Mouse (Mus musculus) forebrain, postnatal 0 days (tissue): Measurements from ENCODE around the gene Sh3gl2. TPM values are rescaled to one million over a fixed set of nuclear protein-coding genes. Genes with fewer than 3 reads are reported as not detected.

Experiments used
- ATAC-seq: fragments of 200-750 bp; cut with Nextera tagmentation; 2 replicates; pipeline ENCODE4 v1.8.0; 2017; ENCODE audit warnings: mild to moderate bottlenecking, moderate library complexity
- DNase-seq: peaks from one replicate; pipeline ENCODE4 v3.0.0-alpha.2; 2015
- H3K27ac ChIP-seq: fragments of 300-500 bp; sonication (generic); 2 replicates; pipeline ENCODE4 v1.5.1; 2014; ENCODE audit warnings: low read depth, mild to moderate bottlenecking, antibody characterized with exemption, low read length, moderate library complexity, mixed read lengths
- H3K27me3 ChIP-seq: fragments of 300-500 bp; sonication (generic); 2 replicates; pipeline ENCODE4 v1.6.1; 2014; ENCODE audit warnings: mild to moderate bottlenecking, low read length, mixed read lengths; ENCODE audit not compliant: insufficient read depth
- H3K36me3 ChIP-seq: fragments of 300-500 bp; sonication (generic); 2 replicates; pipeline ENCODE4 v1.6.1; 2014; ENCODE audit warnings: mild to moderate bottlenecking, moderate library complexity; ENCODE audit not compliant: insufficient read depth
- H3K4me1 ChIP-seq: fragments of 300-500 bp; sonication (generic); 2 replicates; pipeline ENCODE4 v1.6.1; 2014; ENCODE audit warnings: antibody characterized with exemption; ENCODE audit not compliant: insufficient read depth
- H3K4me2 ChIP-seq: fragments of 300-500 bp; sonication (generic); 2 replicates; pipeline ENCODE4 v1.6.1; 2014; ENCODE audit warnings: low read depth, mild to moderate bottlenecking, moderate library complexity
- H3K4me3 ChIP-seq: fragments of 300-500 bp; sonication (generic); 2 replicates; pipeline ENCODE4 v1.5.1; 2014; ENCODE audit warnings: low read depth, low read length, mixed read lengths
- H3K9ac ChIP-seq: fragments of 300-500 bp; sonication (generic); 2 replicates; pipeline ENCODE4 v1.6.1; 2014; ENCODE audit warnings: mild to moderate bottlenecking
- H3K9me3 ChIP-seq: fragments of 300-500 bp; sonication (generic); 2 replicates; pipeline ENCODE4 v1.6.1; 2016; ENCODE audit warnings: low read length
- CTCF ChIP-seq: sonication (generic); IDR thresholded peaks from 2 replicates; pipeline ENCODE4 v1.5.1; 2016; ENCODE audit warnings: antibody characterized with exemption, control low read depth, low read depth
- WGBS: fragments of 180-500 bp; shearing (Covaris S2); extraction: QIAGEN DNeasy Blood & Tissue Kit; methylation state at CpG from one replicate; pipeline ENCODE4 v1.1.7; 2014; 5-methylcytosine and 5-hydroxymethylcytosine counted together
- polyA plus RNA-seq: library from polyadenylated mRNA; unstranded; fragments of >200 nt; fragmentation: Nextera tagmentation; extraction: Ambion mirVana; gene quantifications from 2 replicates; pipeline ENCODE4 v1.2.1, GENCODE M21; 2015
- total RNA-seq: library from RNA; depleted of rRNA; stranded (reverse); fragments of >200 nt; gene quantifications from 2 replicates; pipeline ENCODE4 v1.2.3, GENCODE M21; 2014

Gene Sh3gl2
- total and polyA plus RNA-seq, 2 experiments from 2014 or later, result 31.9 to 122 TPM

DNA sequence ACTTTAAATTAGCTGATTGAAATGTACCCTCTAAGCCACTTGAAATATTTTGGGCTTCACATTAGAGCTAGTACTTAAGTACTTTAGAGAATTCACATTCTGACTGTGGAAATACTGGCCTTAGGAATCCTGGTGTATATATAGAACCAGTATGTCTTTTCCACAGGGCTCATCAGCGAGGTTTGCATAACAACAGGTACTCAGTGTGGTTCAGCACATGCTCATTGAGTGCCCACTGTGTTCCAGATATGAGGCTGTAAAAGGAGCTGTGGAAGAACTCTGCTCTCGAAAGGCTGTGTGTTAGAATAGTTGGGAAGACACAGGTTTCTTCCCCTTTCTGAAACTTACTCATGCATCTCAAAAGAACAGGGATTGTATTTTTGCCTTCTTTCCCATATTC, 302.1 kb downstream of the Sh3gl2 start:
- Histone ChIP-seq H3K4me2 (no peak overlapping the region), H3K27ac (no peak overlapping the region), H3K9me3 (no peaks in the 10 kb centered on the region), H3K27me3 (no peaks in the 10 kb centered on the region), H3K4me1 (no peaks in the 10 kb centered on the region), H3K36me3 (no peaks in the 10 kb centered on the region), H3K9ac (no peak overlapping the region), H3K4me3 (no peak overlapping the region)
- no peak for DNase-seq
- ATAC-seq, result no peak
- TF ChIP-seq CTCF, result no peak
- 71% methylated on average over 2 of the region's 2 CpGs for WGBS

GRCm38 (mm10) chr4:85507491-85507890, 302.6 kb downstream of the Sh3gl2 start:
- Histone ChIP-seq H3K9ac (no peak overlapping the region), H3K4me1 (no peaks in the 10 kb centered on the region), H3K4me2 (no peak overlapping the region), H3K27ac (no peak overlapping the region), H3K27me3 (no peaks in the 10 kb centered on the region), H3K36me3 (no peaks in the 10 kb centered on the region), H3K9me3 (no peaks in the 10 kb centered on the region), H3K4me3 (no peak overlapping the region)
- no peak for DNase-seq
- no peak for ATAC-seq
- WGBS, result 74% methylated on average over 5 of the region's 5 CpGs
- no peak for TF ChIP-seq CTCF

- H3K36me3 ChIP-seq, result no peaks in the 10 kb centered on the region
- H3K27ac ChIP-seq, result no peak overlapping the region
- WGBS, result 27% methylated on average over 7 of the region's 7 CpGs
- peak overlapping the region; percentile 57; the same call in 1 of the 2 replicates for H3K4me3 ChIP-seq
- peak; percentile 16 for DNase-seq
- ATAC-seq, result no peak
- H3K9me3 ChIP-seq, result no peaks in the 10 kb centered on the region
- peak overlapping the region; percentile 95 for H3K4me2 ChIP-seq
- H3K9ac ChIP-seq, result no peak overlapping the region
- 0 out of 2 replicates have a peak, but pooled peaks cover 3% of the 10 kb centered on the region for H3K27me3 ChIP-seq
- H3K4me1 ChIP-seq, result peaks cover 9% of the 10 kb centered on the region; the same call in 1 of the 2 replicates
- TF ChIP-seq CTCF, result no peak
Observed at GRCm38 (mm10) chr4:85513288-85513687, 308.4 kb downstream of the Sh3gl2 start.

GRCm38 (mm10) chr4:85513792-85514191, 308.9 kb downstream of the Sh3gl2 start, which contains the start of gene Adamtsl1:
TSS of gene Adamtsl1 (plus strand) at chr4:85514172.
- H3K4me2 ChIP-seq, result peak within 1 kb of the TSS; percentile 95
- H3K9ac ChIP-seq, result peak within 1 kb of the TSS; percentile 66
- peaks cover 9% of the 10 kb centered on the region; the same call in 1 of the 2 replicates for H3K4me1 ChIP-seq
- DNase-seq (no peak), ATAC-seq (peak; percentile 10)
- WGBS, result 3% methylated on average over 9 of the region's 9 CpGs
- H3K4me3 ChIP-seq, result peak within 1 kb of the TSS; percentile 57
- no peak within 1 kb of the TSS for H3K27ac ChIP-seq
- H3K27me3 ChIP-seq, result 0 out of 2 replicates have a peak, but pooled peaks cover 3% of the 10 kb centered on the region
- H3K9me3 ChIP-seq, result no peaks in the 10 kb centered on the region
- no peak for TF ChIP-seq CTCF
- no peaks in the 10 kb centered on the region for H3K36me3 ChIP-seq

- peak; percentile 91 for ATAC-seq
Observed at GRCm38 (mm10) chr4:85514205-85514681, 309.3 kb downstream of the Sh3gl2 start.

GRCm38 (mm10) chr4:85526966-85527566, 322.1 kb downstream of the Sh3gl2 start:
- Histone ChIP-seq H3K27me3 (no peaks in the 10 kb centered on the region), H3K9me3 (no peaks in the 10 kb centered on the region), H3K4me3 (no peak overlapping the region), H3K4me2 (no peak overlapping the region), H3K9ac (no peak overlapping the region), H3K4me1 (no peaks in the 10 kb centered on the region), H3K36me3 (no peaks in the 10 kb centered on the region), H3K27ac (no peak overlapping the region)
- TF ChIP-seq CTCF, result no peak
- no peak for DNase-seq
- WGBS, result 88% methylated on average over 7 of the region's 7 CpGs
- no peak for ATAC-seq

More at GRCm38 (mm10) chr4:85514205-85514681, 309.3 kb downstream of the Sh3gl2 start:
- peak; percentile 56 for TF ChIP-seq CTCF
- no peak overlapping the region for H3K27ac ChIP-seq
- H3K27me3 ChIP-seq, result 0 out of 2 replicates have a peak, but pooled peaks cover 3% of the 10 kb centered on the region
- under 1% methylated on average over 33 of the region's 33 CpGs for WGBS
- H3K9me3 ChIP-seq, result no peaks in the 10 kb centered on the region
- H3K4me2 ChIP-seq, result peak overlapping the region; percentile 95
- peak overlapping the region; percentile 66 for H3K9ac ChIP-seq
- peaks cover 9% of the 10 kb centered on the region; the same call in 1 of the 2 replicates for H3K4me1 ChIP-seq
- no peaks in the 10 kb centered on the region for H3K36me3 ChIP-seq
- DNase-seq, result peak; percentile 59
- H3K4me3 ChIP-seq, result peak overlapping the region; percentile 57

- H3K9me3 ChIP-seq, result no peaks in the 10 kb centered on the region
- H3K27ac ChIP-seq, result no peak overlapping the region
- no peaks in the 10 kb centered on the region for H3K4me1 ChIP-seq
- ATAC-seq (no peak), DNase-seq (no peak)
- H3K36me3 ChIP-seq, result no peaks in the 10 kb centered on the region
- H3K4me2 ChIP-seq, result no peak overlapping the region
- WGBS, result 90% methylated on average over 1 of the region's 1 CpGs
- H3K4me3 ChIP-seq, result no peak overlapping the region
- no peak for TF ChIP-seq CTCF
- no peak overlapping the region for H3K9ac ChIP-seq
- H3K27me3 ChIP-seq, result no peaks in the 10 kb centered on the region
Observed at GRCm38 (mm10) chr4:85529852-85530251, 324.9 kb downstream of the Sh3gl2 start.
